Mouse (Mus musculus) stomach, embryonic 15.5 days (tissue): Measurements from ENCODE around the gene B4galt7. TPM values are rescaled to one million over a fixed set of nuclear protein-coding genes. Genes with fewer than 3 reads are reported as not detected.
A peak's percentile ranks its signal among the peaks of the same experiment; 100 is the strongest.
"Not testable (repeated sequence)": the region's sequence is repeated elsewhere in the genome, so short reads cannot be mapped to it uniquely, and the experiment has no call there.

Source experiments
- ATAC-seq: fragments of 200-750 bp; cut with Nextera tagmentation; 2 replicates; pipeline ENCODE4 v1.8.0; 2017; ENCODE audit warnings: low read depth, moderate number of reproducible peaks, moderate TSS enrichment; ENCODE audit not compliant: insufficient read depth, low FRiP score
- H3K27ac ChIP-seq: fragments of 300-500 bp; sonication (generic); 2 replicates; pipeline ENCODE4 v1.5.1; 2015; ENCODE audit warnings: mild to moderate bottlenecking, inconsistent platforms
- H3K27me3 ChIP-seq: fragments of 300-500 bp; sonication (generic); replicated peaks from 2 replicates; pipeline ENCODE4 v1.6.1; 2015; ENCODE audit warnings: inconsistent platforms
- H3K36me3 ChIP-seq: fragments of 300-500 bp; sonication (generic); 2 replicates; pipeline ENCODE4 v1.6.1; 2015; ENCODE audit warnings: inconsistent platforms
- H3K4me1 ChIP-seq: fragments of 300-500 bp; sonication (generic); 2 replicates; pipeline ENCODE4 v1.6.1; 2015; ENCODE audit warnings: inconsistent platforms
- H3K4me2 ChIP-seq: fragments of 300-500 bp; sonication (generic); 2 replicates; pipeline ENCODE4 v1.6.1; 2015; ENCODE audit warnings: mild to moderate bottlenecking, inconsistent platforms
- H3K4me3 ChIP-seq: fragments of 300-500 bp; sonication (generic); replicated peaks from 2 replicates; pipeline ENCODE4 v1.5.1; 2015; ENCODE audit warnings: inconsistent platforms
- H3K9ac ChIP-seq: fragments of 300-500 bp; sonication (generic); 2 replicates; pipeline ENCODE4 v1.6.1; 2015; ENCODE audit warnings: inconsistent platforms
- H3K9me3 ChIP-seq: fragments of 300-500 bp; sonication (generic); 2 replicates; pipeline ENCODE4 v1.6.1; 2016; ENCODE audit warnings: inconsistent platforms
- WGBS: fragments of 180-500 bp; shearing (Covaris S2); methylation state at CpG from one replicate; pipeline ENCODE4 v1.1.7; 2015; 5-methylcytosine and 5-hydroxymethylcytosine counted together
- polyA plus RNA-seq: library from polyadenylated mRNA; unstranded; fragments of >200 nt; fragmentation: Nextera tagmentation; extraction: Ambion mirVana; gene quantifications from 2 replicates; pipeline ENCODE4 v1.2.1, GENCODE M21; 2015

Gene B4galt7
- 24.6 and 26.3 TPM in 2 replicates for polyA plus RNA-seq

GRCm38 (mm10) chr13:55599566-55600540 lies at the start of gene B4galt7:
Gene B4galt7, plus strand, starts transcription at chr13:55599896.
- H3K27ac ChIP-seq, result peak within 1 kb of the TSS; percentile 35; the same call in 1 of the 2 replicates
- H3K36me3 ChIP-seq, result peaks cover 30% of the 10 kb centered on the region
- peak; percentile 87 for ATAC-seq
- WGBS, result 8% methylated on average over 51 of the region's 51 CpGs
- H3K4me3 ChIP-seq, result peak within 1 kb of the TSS; percentile 95
- H3K4me1 ChIP-seq, result peaks cover 8% of the 10 kb centered on the region
- no peaks in the 10 kb centered on the region for H3K9me3 ChIP-seq
- no peaks in the 10 kb centered on the region for H3K27me3 ChIP-seq
- peak within 1 kb of the TSS; percentile 77 for H3K9ac ChIP-seq
- H3K4me2 ChIP-seq, result peak within 1 kb of the TSS; percentile 71

- Histone ChIP-seq H3K36me3 (peaks cover 31% of the 10 kb centered on the region), H3K27ac (no peak overlapping the region), H3K4me1 (no peaks in the 10 kb centered on the region), H3K9ac (no peak overlapping the region), H3K9me3 (no peaks in the 10 kb centered on the region), H3K4me3 (no peak overlapping the region), H3K4me2 (no peak overlapping the region), H3K27me3 (no peaks in the 10 kb centered on the region)
- no peak for ATAC-seq
- 87% methylated on average over 9 of the region's 9 CpGs for WGBS
Observed at GRCm38 (mm10) chr13:55555921-55556320, 43.8 kb upstream of the B4galt7 start.

- Histone ChIP-seq H3K4me3 (no peak overlapping the region), H3K27ac (no peak overlapping the region), H3K36me3 (peaks cover 21% of the 10 kb centered on the region), H3K4me2 (no peak overlapping the region), H3K9ac (no peak overlapping the region), H3K4me1 (no peaks in the 10 kb centered on the region), H3K9me3 (no peaks in the 10 kb centered on the region), H3K27me3 (no peaks in the 10 kb centered on the region)
- no peak for ATAC-seq
- 74% methylated on average over 6 of the region's 6 CpGs for WGBS
Observed at GRCm38 (mm10) chr13:55557499-55557898, 42.2 kb upstream of the B4galt7 start.

GRCm38 (mm10) chr13:55563266-55563879 lies 36.3 kb upstream of the B4galt7 start:
- H3K27me3 ChIP-seq, result no peaks in the 10 kb centered on the region
- H3K9ac ChIP-seq, result no peak overlapping the region
- ATAC-seq, result no peak
- H3K9me3 ChIP-seq, result no peaks in the 10 kb centered on the region
- no peak overlapping the region for H3K4me2 ChIP-seq
- H3K4me1 ChIP-seq, result no peaks in the 10 kb centered on the region
- H3K36me3 ChIP-seq, result peaks cover 4% of the 10 kb centered on the region; the same call in 1 of the 2 replicates
- H3K27ac ChIP-seq, result no peak overlapping the region
- no peak overlapping the region for H3K4me3 ChIP-seq
- 81% methylated on average over 7 of the region's 7 CpGs for WGBS

- no peaks in the 10 kb centered on the region for H3K27me3 ChIP-seq
- WGBS, result 77% methylated on average over 6 of the region's 6 CpGs
- no peak overlapping the region for H3K4me3 ChIP-seq
- no peak overlapping the region for H3K27ac ChIP-seq
- no peak overlapping the region for H3K9ac ChIP-seq
- no peak overlapping the region for H3K4me2 ChIP-seq
- no peaks in the 10 kb centered on the region for H3K9me3 ChIP-seq
- H3K4me1 ChIP-seq, result peaks cover 9% of the 10 kb centered on the region
- H3K36me3 ChIP-seq, result peaks cover 4% of the 10 kb centered on the region; the same call in 1 of the 2 replicates
- no peak for ATAC-seq
Observed at GRCm38 (mm10) chr13:55567001-55567400, 32.7 kb upstream of the B4galt7 start.

GRCm38 (mm10) chr13:55567949-55568348 lies 31.7 kb upstream of the B4galt7 start:
- no peaks in the 10 kb centered on the region for H3K27me3 ChIP-seq
- no peak overlapping the region for H3K4me3 ChIP-seq
- H3K36me3 ChIP-seq, result peaks cover 4% of the 10 kb centered on the region; the same call in 1 of the 2 replicates
- no peaks in the 10 kb centered on the region for H3K9me3 ChIP-seq
- H3K4me2 ChIP-seq, result no peak overlapping the region
- no peak for ATAC-seq
- no peak overlapping the region for H3K27ac ChIP-seq
- H3K4me1 ChIP-seq, result peaks cover 12% of the 10 kb centered on the region
- no peak overlapping the region for H3K9ac ChIP-seq
- 81% methylated on average over 2 of the region's 2 CpGs for WGBS

GRCm38 (mm10) chr13:55568524-55568923 lies 31.2 kb upstream of the B4galt7 start:
- H3K4me3 ChIP-seq, H3K36me3 ChIP-seq, H3K27me3 ChIP-seq, H3K27ac ChIP-seq, H3K9me3 ChIP-seq, H3K4me2 ChIP-seq, H3K9ac ChIP-seq, ATAC-seq: not testable (repeated sequence)
- peaks cover 12% of the 10 kb centered on the region for H3K4me1 ChIP-seq
- WGBS, result 85% methylated on average over 4 of the region's 4 CpGs

GRCm38 (mm10) chr13:55569726-55570285 lies 29.9 kb upstream of the B4galt7 start:
- peak overlapping the region; percentile 89 for H3K27ac ChIP-seq
- H3K27me3 ChIP-seq, result no peaks in the 10 kb centered on the region
- H3K4me1 ChIP-seq, result peaks cover 12% of the 10 kb centered on the region
- peak overlapping the region; percentile 90 for H3K4me2 ChIP-seq
- no peaks in the 10 kb centered on the region for H3K9me3 ChIP-seq
- H3K9ac ChIP-seq, result peak overlapping the region; percentile 83
- WGBS, result 7% methylated on average over 16 of the region's 16 CpGs
- H3K36me3 ChIP-seq, result peaks cover 4% of the 10 kb centered on the region; the same call in 1 of the 2 replicates
- no peak for ATAC-seq
- H3K4me3 ChIP-seq, result peak overlapping the region; percentile 96

GRCm38 (mm10) chr13:55570286-55570973 lies 29.3 kb upstream of the B4galt7 start:
- Histone ChIP-seq H3K4me2 (peak overlapping the region; percentile 90), H3K4me3 (peak overlapping the region; percentile 96), H3K27ac (peak overlapping the region; percentile 89), H3K9me3 (no peaks in the 10 kb centered on the region), H3K36me3 (peaks cover 4% of the 10 kb centered on the region; the same call in 1 of the 2 replicates), H3K4me1 (peaks cover 12% of the 10 kb centered on the region), H3K9ac (peak overlapping the region; percentile 83), H3K27me3 (no peaks in the 10 kb centered on the region)
- peak; percentile 64 for ATAC-seq
- under 1% methylated on average over 46 of the region's 47 CpGs for WGBS

- H3K4me1 ChIP-seq, result peaks cover 12% of the 10 kb centered on the region
- H3K27me3 ChIP-seq, result no peaks in the 10 kb centered on the region
- peaks cover 3% of the 10 kb centered on the region; the same call in 1 of the 2 replicates for H3K36me3 ChIP-seq
- peak; percentile 88 for ATAC-seq
- H3K4me3 ChIP-seq, result peak within 1 kb of the TSS; percentile 96
- peak within 1 kb of the TSS; percentile 89 for H3K27ac ChIP-seq
- peak within 1 kb of the TSS; percentile 83 for H3K9ac ChIP-seq
- H3K9me3 ChIP-seq, result no peaks in the 10 kb centered on the region
- WGBS, result under 1% methylated on average over 41 of the region's 47 CpGs
- H3K4me2 ChIP-seq, result peak within 1 kb of the TSS; percentile 90
Observed at GRCm38 (mm10) chr13:55571027-55571751, 28.5 kb upstream of the B4galt7 start, which contains the start of gene Fam193b. Gene Fam193b, minus strand, starts transcription at chr13:55571120.

GRCm38 (mm10) chr13:55571977-55572376 lies 27.7 kb upstream of the B4galt7 start:
- Histone ChIP-seq H3K4me1 (peaks cover 12% of the 10 kb centered on the region), H3K9ac (no peak overlapping the region), H3K27ac (no peak overlapping the region), H3K36me3 (no peaks in the 10 kb centered on the region), H3K9me3 (no peaks in the 10 kb centered on the region), H3K4me3 (no peak overlapping the region), H3K27me3 (no peaks in the 10 kb centered on the region), H3K4me2 (0 out of 2 replicates have a peak overlapping the region, but pooled peaks have one; percentile 2)
- ATAC-seq, result no peak
- WGBS, result 77% methylated on average over 2 of the region's 2 CpGs
